8 mouse cellular contexts compared by ENCODE assay signal in the genomic region with DNA sequence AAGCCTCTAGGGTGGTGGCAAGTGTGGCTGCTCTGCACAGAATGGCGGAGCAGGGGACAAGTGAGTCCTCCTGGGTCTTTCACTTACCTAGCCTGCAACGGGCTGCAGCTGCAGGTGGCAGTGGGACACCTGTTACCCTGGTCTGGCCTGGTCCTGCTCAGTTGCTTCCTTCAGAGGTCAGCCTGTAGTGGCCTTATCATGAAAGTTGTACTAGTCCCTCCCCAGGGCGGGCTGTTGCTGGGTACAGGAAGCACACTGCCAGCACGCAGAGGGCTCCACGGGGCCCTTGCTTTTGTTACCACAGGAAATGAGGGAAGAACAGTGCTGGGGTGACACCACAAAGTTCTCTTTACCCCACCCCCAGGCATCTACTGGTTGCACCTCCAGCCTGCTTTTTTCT. TPM values are rescaled to one million over a fixed set of nuclear protein-coding genes. Genes with fewer than 3 reads are reported as not detected.
DNase-seq lines count a peak whose midpoint lies in the region; ATAC-seq lines count a peak whose summit lies in the region.

A gene (minus strand): TSS at position 279 of the 400 bp plus-strand sequence.

- peak; percentile 80 to 83 for ATAC-seq in hematopoietic stem cell, adult 5-6 weeks (replicated peaks in 1 of 2; ENCODE audit: insufficient read depth in 1 of 2, low FRiP score in 2 of 2, low TSS enrichment in 1 of 2, low read depth in 1 of 2, poor library complexity in 2 of 2, severe bottlenecking in 2 of 2)
- ATAC-seq in megakaryocyte, adult 5-6 weeks (ENCODE audit: poor library complexity, severe bottlenecking): peak; percentile 80

- peak; percentile 69 for DNase-seq in layer of hippocampus, adult 11-12 months (ENCODE audit: low spot score)
- no peak for DNase-seq in layer of hippocampus, postnatal 36 days
- peak; percentile 59 for DNase-seq in c-Kit-positive CD71-positive TER-119-negative erythroid progenitor cells, embryonic 14.5 days (ENCODE audit: low read depth)
- DNase-seq in thymus, postnatal 14 days: peak; percentile 91
- no peak for DNase-seq in embryo, embryonic 11 days
- DNase-seq in adipocyte (ENCODE audit: low spot score): no peak

RNA-seq across cellular contexts. Expression of the gene that starts here (rescaled TPM):
- total RNA-seq in layer of hippocampus, postnatal 36 days (2021): 1 to 10 TPM; 3.9 to 5.0 TPM
- 198 and 220 TPM in 2 replicates for total RNA-seq in hematopoietic stem cell, adult 5-6 weeks (2017)
- 76.4 and 89.1 TPM in 2 replicates for total RNA-seq in megakaryocyte, adult 5-6 weeks (2015)
- total RNA-seq in megakaryocyte, adult 5-6 weeks (2017): 239 and 262 TPM in 2 replicates

Comparison
In these comparisons a context has a peak if more than half of its experiments do, and no peak if none do; other contexts are left out.
1. RNA of the gene that starts here (total RNA-seq): 76.4 to 262 TPM in megakaryocyte, adult 5-6 weeks and 198 to 220 TPM in hematopoietic stem cell, adult 5-6 weeks; 3.9 to 5.0 TPM in layer of hippocampus, postnatal 36 days; every median in the first group is over 10 times any median in the second.
2. DNase-seq: peak in layer of hippocampus, adult 11-12 months (single experiment), c-Kit-positive CD71-positive TER-119-negative erythroid progenitor cells, embryonic 14.5 days (single experiment) and thymus, postnatal 14 days (single experiment); none in layer of hippocampus, postnatal 36 days (0 of 2), embryo, embryonic 11 days (single experiment) and adipocyte (single experiment).